Mouse (Mus musculus): ENCODE data around the gene Pim3.

DNA sequence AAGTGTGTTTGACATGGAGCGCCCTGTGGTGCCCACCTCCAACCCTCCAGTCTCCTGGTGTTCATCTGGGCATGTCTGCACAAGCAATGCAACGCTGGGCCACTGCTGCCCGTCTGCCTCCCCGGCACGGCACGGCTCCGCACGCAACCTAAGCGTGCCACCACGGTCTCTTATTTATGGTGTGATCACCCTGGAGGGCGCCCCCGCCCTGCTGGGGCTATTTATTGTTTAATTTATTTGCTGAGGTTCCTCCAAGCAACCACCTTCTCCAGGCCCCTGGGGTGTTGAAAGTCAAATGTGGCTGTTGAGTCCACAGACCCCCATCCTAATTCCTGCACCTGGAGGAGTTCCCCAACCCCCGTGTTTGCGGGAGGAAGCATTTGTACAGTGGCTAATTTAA is 3.1 kb downstream of the Pim3 start:
- TF ChIP-seq USF1 (IDR thresholded peaks at IDR 0.05; ENCODE audit: low read depth), result no peak
- no peak for TF ChIP-seq MAX (IDR thresholded peaks at IDR 0.05; ENCODE audit: low read depth)
- no peak for TF ChIP-seq POLR2A (IDR thresholded peaks at IDR 0.05; ENCODE audit: insufficient read length, low read depth)
- no peak for TF ChIP-seq TCF12 (IDR thresholded peaks at IDR 0.05; ENCODE audit: insufficient read depth, poor library complexity, severe bottlenecking)
- TF ChIP-seq POLR2AphosphoS2 (IDR thresholded peaks at IDR 0.05; ENCODE audit: insufficient read length, low read depth), result no peak
- TF ChIP-seq MYOD1 (IDR thresholded peaks at IDR 0.05; ENCODE audit: control insufficient read depth in 1 of 3, insufficient read length in 2 of 3, low read depth in 2 of 3), result no peak
- TF ChIP-seq E2F4 (IDR thresholded peaks at IDR 0.05; ENCODE audit: insufficient read depth), result no peak
- TF ChIP-seq MYOG (IDR thresholded peaks at IDR 0.05; ENCODE audit: control insufficient read depth in 1 of 3, insufficient read depth in 1 of 3, insufficient read length in 2 of 3, low read depth in 2 of 3), result no peak
- TF ChIP-seq CEBPB (IDR thresholded peaks at IDR 0.05; ENCODE audit: insufficient read depth, poor library complexity, severe bottlenecking), result no peak
- no peak for TF ChIP-seq TCF3 (IDR thresholded peaks at IDR 0.05; ENCODE audit: insufficient read length, low read depth)
- TF ChIP-seq REST (IDR thresholded peaks at IDR 0.05; ENCODE audit: insufficient read depth, insufficient read length), result no peak
- TF ChIP-seq SRF (IDR thresholded peaks at IDR 0.05; ENCODE audit: control insufficient read depth, insufficient read length, low read depth), result no peak
